9 mouse cellular contexts compared by ENCODE assay signal in genomic region chr17:8613882-8614551, GRCm38 (mm10). TPM values are rescaled to one million over a fixed set of nuclear protein-coding genes. Genes with fewer than 3 reads are reported as not detected.
A peak's percentile ranks its signal among the peaks of the same experiment; 100 is the strongest.
DNase-seq lines count a peak whose midpoint lies in the region; ATAC-seq and TF ChIP-seq lines count a peak whose summit lies in the region.
"Had no signal": no experiment of that assay in that cellular context is flagged by ENCODE, and none has a peak within 500 bp of the region (broad histone marks: within the 10 kb centered on the region; RNA-seq: fewer than 3 reads in every experiment).

No protein-coding gene starts in this region.

- no peak for TF ChIP-seq EP300 in heart, adult 2 months (IDR thresholded peaks at IDR 0.05; ENCODE audit: insufficient read depth, low read depth, low read length)

- no peak overlapping the region for H3K9ac ChIP-seq in heart, adult 2 months (ENCODE audit: low read depth, low read length)
- no peak overlapping the region for H3K9ac ChIP-seq in forebrain, postnatal 0 days
- no peak overlapping the region for H3K9ac ChIP-seq in hindbrain, embryonic 15.5 days
- no peak overlapping the region for H3K9ac ChIP-seq in midbrain, embryonic 16.5 days (ENCODE audit: low read depth, low read length)

- no peaks in the 10 kb centered on the region for H3K36me3 ChIP-seq in heart, adult 2 months (ENCODE audit: control insufficient read depth, insufficient read depth, low read length)
- no peaks in the 10 kb centered on the region for H3K36me3 ChIP-seq in forebrain, postnatal 0 days (ENCODE audit: insufficient read depth)
- H3K36me3 ChIP-seq in hindbrain, embryonic 15.5 days: no peaks in the 10 kb centered on the region
- no peaks in the 10 kb centered on the region for H3K36me3 ChIP-seq in midbrain, embryonic 16.5 days (ENCODE audit: control insufficient read depth, insufficient read depth, low read length)
- no peaks in the 10 kb centered on the region for H3K36me3 ChIP-seq in splenic B cell, adult 2 months (ENCODE audit: control insufficient read depth, insufficient read depth, low read length, poor library complexity, severe bottlenecking)

- peak; percentile 85 for ATAC-seq in forebrain, postnatal 0 days
- peak; percentile 65 for ATAC-seq in hindbrain, embryonic 15.5 days (ENCODE audit: low FRiP score, low read depth)
- peak; percentile 71; the same call in 1 of the 2 replicates for ATAC-seq in midbrain, embryonic 16.5 days

- 34% methylated on average over 7 of the region's 7 CpGs for WGBS in heart, adult 2 months
- WGBS in forebrain, postnatal 0 days: 36% methylated on average over 7 of the region's 7 CpGs
- 37% methylated on average over 7 of the region's 7 CpGs for WGBS in hindbrain, embryonic 15.5 days
- whole genome bisulfite sequencing in midbrain, embryonic 16.5 days: 38% methylated on average over 7 of the region's 7 CpGs

- TF ChIP-seq CTCF in heart, adult 2 months (IDR thresholded peaks at IDR 0.05): peak; percentile 99
- peak; percentile 95 for TF ChIP-seq CTCF in forebrain, postnatal 0 days (IDR thresholded peaks at IDR 0.05; ENCODE audit: low read depth)

- no peak for TF ChIP-seq POLR2A in heart, adult 2 months (IDR thresholded peaks at IDR 0.05; ENCODE audit: insufficient read depth, low read depth, low read length)

- no peak overlapping the region for H3K4me2 ChIP-seq in forebrain, postnatal 0 days (ENCODE audit: low read depth)
- H3K4me2 ChIP-seq in hindbrain, embryonic 15.5 days: no peak overlapping the region
- H3K4me2 ChIP-seq in midbrain, embryonic 16.5 days (ENCODE audit: low read length): no peak overlapping the region

- H3K4me3 ChIP-seq in heart, adult 2 months: no peak overlapping the region
- H3K4me3 ChIP-seq in forebrain, postnatal 0 days (ENCODE audit: low read depth, low read length): no peak overlapping the region
- no peak overlapping the region for H3K4me3 ChIP-seq in hindbrain, embryonic 15.5 days
- H3K4me3 ChIP-seq in midbrain, embryonic 16.5 days (ENCODE audit: low read depth, low read length): no peak overlapping the region

- DNase-seq in heart, adult 2 months: peak; percentile 64 to 84
- no peak for DNase-seq in heart, postnatal 25 days (ENCODE audit: low spot score)
- DNase-seq in cerebellum, adult 18-20 months: peak; percentile 83 to 92
- peak; percentile 93 for DNase-seq in forebrain, postnatal 0 days
- peak; percentile 71 to 87 for DNase-seq in left cerebral cortex, postnatal 10 days (ENCODE audit: extremely low spot score in 1 of 2, low spot score in 2 of 2)
- peak; percentile 61 for DNase-seq in splenic B cell, adult 2 months (ENCODE audit: low read depth, low spot score)

- H3K9me3 ChIP-seq in forebrain, postnatal 0 days (ENCODE audit: low read length): no peaks in the 10 kb centered on the region
- H3K9me3 ChIP-seq in hindbrain, embryonic 15.5 days: no peaks in the 10 kb centered on the region
- H3K9me3 ChIP-seq in midbrain, embryonic 16.5 days (replicated peaks; ENCODE audit: control insufficient read depth, low read length, poor library complexity, severe bottlenecking): no peaks in the 10 kb centered on the region

- intact Hi-C loops in heart, adult 2 months (cut with DNase I): loop anchor here (1.0 to 5.0 kb wide), 3 partner anchors 133 to 322 kb away; no protein-coding TSS in a partner anchor
- intact Hi-C loops in heart, postnatal 25 days (cut with DNase I): loop anchor here (1.0 to 5.0 kb wide), 4 partner anchors 118 to 322 kb away; no protein-coding TSS in a partner anchor
- intact Hi-C loops in left cerebral cortex, postnatal 10 days (cut with DNase I): loop anchor here (5.0 kb wide), 2 partner anchors 193 to 318 kb away; no protein-coding TSS in a partner anchor

- no peaks in the 10 kb centered on the region for H3K27me3 ChIP-seq in heart, adult 2 months (ENCODE audit: control insufficient read depth, insufficient read depth, low read length)
- no peaks in the 10 kb centered on the region for H3K27me3 ChIP-seq in forebrain, postnatal 0 days (ENCODE audit: insufficient read depth, low read length)
- H3K27me3 ChIP-seq in hindbrain, embryonic 15.5 days: no peaks in the 10 kb centered on the region
- no peaks in the 10 kb centered on the region for H3K27me3 ChIP-seq in midbrain, embryonic 16.5 days (ENCODE audit: control insufficient read depth, insufficient read depth, low read depth, low read length)
- H3K27me3 ChIP-seq in splenic B cell, adult 2 months (ENCODE audit: control insufficient read depth, insufficient read depth, low read length, poor library complexity, severe bottlenecking): no peaks in the 10 kb centered on the region

- H3K4me1 ChIP-seq in heart, adult 2 months (ENCODE audit: control insufficient read depth, insufficient read depth, low read length): no peaks in the 10 kb centered on the region
- H3K4me1 ChIP-seq in forebrain, postnatal 0 days (ENCODE audit: insufficient read depth): no peaks in the 10 kb centered on the region
- H3K4me1 ChIP-seq in hindbrain, embryonic 15.5 days (replicated peaks): no peaks in the 10 kb centered on the region
- H3K4me1 ChIP-seq in midbrain, embryonic 16.5 days (ENCODE audit: control insufficient read depth, insufficient read depth, low read length): no peaks in the 10 kb centered on the region

- no peak overlapping the region for H3K27ac ChIP-seq in heart, adult 2 months
- H3K27ac ChIP-seq in forebrain, postnatal 0 days (ENCODE audit: low read depth, low read length): no peak overlapping the region
- no peak overlapping the region for H3K27ac ChIP-seq in hindbrain, embryonic 15.5 days (replicated peaks)
- H3K27ac ChIP-seq in midbrain, embryonic 16.5 days (ENCODE audit: low read length): no peak overlapping the region

- no peaks in the 10 kb centered on the region for H3K79me2 ChIP-seq in heart, adult 2 months (replicated peaks; ENCODE audit: control insufficient read depth, insufficient read depth, low read length)

RNA-seq across cellular contexts. Expression of gene Gm17087, which starts 47.3 kb away (rescaled TPM):
- total RNA-seq in heart, adult 2 months (2021): not detected
- not detected in 2 replicates for polyA plus RNA-seq in heart, adult 2 months (2012; rRNA removed)
- total RNA-seq in heart, postnatal 25 days (2021): not detected
- total RNA-seq in forebrain, postnatal 0 days (2014; rRNA removed): not detected in 2 replicates
- not detected in 2 replicates for polyA plus RNA-seq in forebrain, postnatal 0 days (2015; fragmentation: Nextera tagmentation; extraction: Ambion mirVana)
- polyA plus RNA-seq in hindbrain, embryonic 15.5 days (2015; fragmentation: Nextera tagmentation; extraction: Ambion mirVana): not detected in 2 replicates
- total RNA-seq in left cerebral cortex, postnatal 10 days (2021): not detected
- not detected in 2 replicates for polyA plus RNA-seq in midbrain, embryonic 16.5 days (2015; fragmentation: Nextera tagmentation; extraction: Ambion mirVana)
- total RNA-seq: neutrophil, adult 5-6 weeks had no signal
